Mouse (Mus musculus): Measurements from ENCODE around the gene Dram1. TPM values are rescaled to one million over a fixed set of nuclear protein-coding genes. Genes with fewer than 3 reads are reported as not detected.
"Not testable (repeated sequence)": the region's sequence is repeated elsewhere in the genome, so short reads cannot be mapped to it uniquely, and the experiment has no call there.

Dram1 gene
- polyA plus RNA-seq, 2 experiments from 2014 or later: 0.33 TPM; not detected in 1

DNA sequence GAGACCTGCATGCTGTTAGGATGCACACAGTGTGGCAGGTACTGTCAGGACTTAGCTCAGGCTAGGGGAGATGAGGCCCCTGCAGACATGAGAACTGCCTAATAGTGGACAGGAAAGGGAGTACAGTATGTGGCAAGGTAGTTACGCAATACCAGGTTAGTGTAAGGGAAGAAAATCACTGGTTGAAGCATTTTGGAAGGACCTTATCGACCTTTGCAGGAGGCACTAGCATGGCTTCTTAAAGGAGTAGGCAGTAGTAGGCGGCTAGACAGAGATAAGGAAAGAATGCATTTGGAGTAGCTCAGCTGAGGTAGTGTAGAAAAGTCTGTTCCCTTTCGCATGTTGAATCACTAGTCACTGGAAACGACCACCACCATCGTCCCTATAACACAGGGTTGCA is 6.9 kb upstream of the Dram1 start:
- ATAC-seq: no peak

DNA sequence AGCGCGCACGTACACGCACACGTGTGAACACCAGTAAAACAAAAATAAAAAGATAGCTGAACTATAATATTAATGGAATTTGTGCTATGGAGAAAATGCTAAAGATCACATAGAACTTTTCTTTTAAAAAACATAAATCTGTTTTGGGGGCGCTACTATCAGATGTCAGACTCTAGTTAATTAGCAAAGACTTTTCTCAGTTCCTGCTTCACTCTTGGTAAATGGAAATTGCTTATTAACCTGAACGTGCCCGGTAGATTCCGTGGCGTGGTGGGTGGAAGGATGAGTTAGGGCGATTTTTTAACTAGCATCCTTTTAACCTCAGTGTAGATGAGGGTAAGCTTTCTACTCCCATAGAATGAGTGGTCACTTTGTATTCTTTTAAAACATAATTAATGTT is 6.4 kb upstream of the Dram1 start:
- no peak for ATAC-seq

DNA sequence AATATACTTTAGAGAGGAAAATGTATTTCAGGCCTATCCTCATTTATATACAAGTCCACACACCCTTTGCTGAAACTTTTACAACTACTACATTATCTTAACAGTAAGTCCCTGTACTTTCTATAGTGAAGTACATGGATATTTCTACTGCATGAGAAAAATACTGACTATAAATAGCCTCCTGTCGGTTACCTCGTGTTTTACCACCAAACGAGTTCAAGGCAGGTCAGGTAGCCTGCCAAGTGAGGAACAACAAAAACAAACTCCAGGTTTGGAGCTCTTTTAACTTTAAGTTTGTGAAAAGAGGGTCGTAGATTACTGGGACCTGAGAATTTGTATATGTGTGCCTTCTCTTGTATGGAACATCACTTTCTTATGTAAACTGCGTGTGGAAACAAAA is 5.2 kb upstream of the Dram1 start:
- no peak for ATAC-seq

DNA sequence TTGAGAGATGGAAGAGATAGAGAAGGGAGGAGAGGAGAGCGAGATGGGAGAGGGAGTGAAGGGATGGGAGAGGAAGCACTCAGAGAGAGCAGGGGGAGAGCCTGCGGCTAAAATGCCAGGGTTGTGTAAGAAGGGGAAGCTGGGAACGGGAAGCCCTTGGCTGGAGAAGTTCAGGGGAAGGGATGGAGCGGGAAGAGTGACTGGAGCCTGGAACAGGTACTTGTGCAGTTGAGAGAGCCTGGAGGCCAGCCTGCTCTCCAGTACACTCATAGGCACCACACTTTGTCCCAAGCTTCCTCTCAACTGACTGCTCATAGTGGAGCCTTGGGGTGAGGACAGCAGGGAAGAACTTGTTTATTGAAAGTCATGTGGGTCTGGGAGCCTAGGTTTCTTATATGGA is 4.6 kb upstream of the Dram1 start:
- no peak for ATAC-seq

DNA sequence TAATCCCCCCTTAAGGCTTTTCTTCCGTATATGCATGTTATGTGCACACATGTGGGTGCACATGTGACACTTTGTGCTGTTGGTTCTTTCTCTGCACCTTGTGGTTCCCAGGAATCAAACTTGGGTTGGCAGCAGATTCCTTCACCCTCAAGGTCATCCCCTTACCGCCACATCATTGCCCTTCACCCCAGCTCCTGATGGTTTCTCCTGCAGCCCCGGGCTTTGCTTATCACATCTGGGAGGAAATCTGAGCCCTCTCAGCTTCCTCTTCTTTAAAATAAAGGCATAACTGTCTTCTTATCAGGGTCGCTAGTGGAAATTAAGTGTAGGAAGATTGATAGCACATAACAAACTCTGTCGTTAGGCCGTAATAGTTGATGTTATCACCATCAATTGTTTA is 3.1 kb upstream of the Dram1 start:
- ATAC-seq: no peak

DNA sequence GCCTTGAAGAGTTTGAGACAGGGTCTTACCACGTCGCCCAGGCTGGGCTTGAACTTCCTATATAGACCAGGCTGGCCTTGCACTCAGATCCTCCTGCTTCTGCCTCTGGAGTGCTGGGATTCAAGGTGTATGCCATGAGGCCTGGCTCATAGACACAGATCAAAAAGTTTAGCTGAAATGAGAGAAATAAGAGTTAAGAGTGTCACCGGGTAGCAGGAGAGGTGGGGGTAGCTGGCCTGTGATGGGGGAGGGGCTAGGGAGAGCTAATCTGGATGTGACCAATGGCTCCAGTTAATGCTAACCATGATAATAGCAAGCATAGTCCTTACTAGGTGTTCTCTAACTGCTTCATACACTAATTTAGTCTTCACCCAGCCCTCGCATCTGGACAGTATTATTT is 2.4 kb upstream of the Dram1 start:
- ATAC-seq: no peak

DNA sequence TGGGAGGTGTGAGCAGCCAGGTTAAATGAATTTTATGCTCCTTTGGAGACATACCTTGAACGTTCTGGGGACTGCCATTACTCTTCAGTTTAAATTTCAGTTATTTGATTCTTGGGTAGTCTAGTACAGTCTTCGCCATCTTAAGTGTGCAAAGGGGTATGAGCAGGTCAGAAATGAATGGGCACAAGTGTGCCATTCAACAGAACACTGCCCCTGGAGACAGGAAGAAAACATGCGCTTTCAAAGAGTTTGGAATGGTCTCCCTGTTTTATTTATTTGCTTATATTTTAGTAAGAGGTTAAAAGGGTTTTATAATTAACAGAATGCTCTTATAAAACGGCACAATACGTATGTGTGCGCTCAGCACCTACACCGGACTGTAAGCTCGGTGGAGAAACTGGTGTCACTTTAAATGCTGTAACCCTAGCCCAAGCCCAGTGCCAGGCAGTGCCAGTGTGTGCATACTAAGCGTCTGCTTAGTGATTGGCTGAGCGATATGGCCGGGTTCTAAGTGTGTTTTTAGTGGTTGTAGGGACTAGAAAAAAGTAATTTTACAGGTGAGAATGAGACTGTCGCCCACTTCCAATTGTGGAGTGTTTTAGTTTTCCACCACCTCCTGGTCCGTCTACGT is 1.7 kb upstream of the Dram1 start:
- ATAC-seq: no peak

DNA sequence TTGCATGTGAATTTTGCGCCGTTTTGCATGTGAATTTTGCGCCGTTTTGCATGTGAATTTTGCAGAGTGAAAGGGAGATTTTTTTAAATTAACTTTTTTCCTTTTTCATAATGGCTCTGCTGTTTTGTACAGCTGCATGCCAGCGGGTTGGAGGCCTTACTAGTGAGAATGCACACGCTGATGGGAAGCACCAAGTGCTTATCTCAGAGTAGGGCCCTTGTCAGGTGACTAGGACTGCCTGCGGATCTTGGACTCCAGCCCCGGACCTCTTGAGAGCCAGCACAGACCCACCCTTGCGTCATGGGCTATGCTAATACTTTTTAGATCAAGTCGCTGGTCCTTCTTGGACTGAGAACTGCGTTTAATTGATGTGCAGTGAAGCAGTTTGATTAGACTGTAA is 1.1 kb upstream of the Dram1 start:
- ATAC-seq: no peak

DNA sequence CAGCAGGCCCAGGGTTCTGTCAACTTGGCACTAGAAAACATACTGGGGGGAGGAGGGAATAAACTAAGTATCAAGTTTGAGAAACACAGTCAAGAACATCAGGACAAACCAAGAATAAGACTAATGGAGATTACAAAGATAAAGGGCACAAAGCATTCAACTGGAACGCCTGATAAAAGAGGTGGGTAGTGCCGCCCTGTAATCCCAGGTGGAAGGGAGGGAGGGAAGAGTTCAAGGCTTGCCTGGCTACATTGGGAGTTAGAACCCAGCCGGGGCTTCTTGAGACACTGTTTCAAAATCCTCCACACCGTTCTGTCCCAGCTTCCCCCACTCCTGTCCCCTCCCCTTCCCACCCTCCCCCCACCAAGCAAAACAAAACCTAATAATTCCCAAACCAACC is 1.2 kb downstream of the Dram1 start:
- ATAC-seq: no peak

DNA sequence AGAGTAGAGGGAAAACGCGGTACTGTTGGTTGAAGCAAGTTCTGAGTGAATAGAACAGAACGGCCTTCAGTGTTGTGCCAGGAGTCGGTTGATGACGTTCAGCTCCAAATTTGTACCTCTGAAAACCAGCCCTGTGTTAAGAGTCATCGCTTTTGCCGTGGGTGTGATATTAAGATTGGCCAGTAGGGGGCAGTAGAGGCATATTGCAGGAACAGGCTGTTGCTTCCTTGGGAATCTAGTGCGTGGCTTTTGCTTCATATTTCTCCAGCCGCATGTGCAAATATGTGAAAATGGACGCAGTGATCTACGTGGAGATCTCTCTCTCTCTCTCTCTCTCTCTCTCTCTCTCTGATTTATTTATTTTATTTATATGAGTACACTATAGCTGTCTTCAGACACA is 2.1 kb downstream of the Dram1 start:
- ATAC-seq: peak; percentile 31

DNA sequence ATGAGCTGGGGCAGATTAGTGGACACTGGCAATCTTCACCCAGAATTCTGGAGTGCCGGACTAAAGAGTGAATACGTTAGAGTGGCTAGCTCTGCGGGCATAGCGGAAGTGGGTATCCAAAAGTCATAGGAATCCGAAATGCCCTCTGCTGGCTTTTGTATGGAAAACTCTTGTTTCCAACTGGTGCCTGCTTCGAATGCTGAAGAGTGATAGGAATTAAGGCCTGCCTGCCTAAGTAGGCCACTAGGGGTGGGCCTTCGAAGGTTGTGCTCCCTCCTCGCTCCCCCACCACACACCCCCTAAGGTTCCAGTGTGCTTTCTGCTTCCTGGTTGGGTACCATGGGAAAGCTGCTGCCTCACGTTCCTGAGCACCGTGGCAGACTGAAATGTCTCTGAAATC is 3.9 kb downstream of the Dram1 start:
- ATAC-seq: no peak

DNA sequence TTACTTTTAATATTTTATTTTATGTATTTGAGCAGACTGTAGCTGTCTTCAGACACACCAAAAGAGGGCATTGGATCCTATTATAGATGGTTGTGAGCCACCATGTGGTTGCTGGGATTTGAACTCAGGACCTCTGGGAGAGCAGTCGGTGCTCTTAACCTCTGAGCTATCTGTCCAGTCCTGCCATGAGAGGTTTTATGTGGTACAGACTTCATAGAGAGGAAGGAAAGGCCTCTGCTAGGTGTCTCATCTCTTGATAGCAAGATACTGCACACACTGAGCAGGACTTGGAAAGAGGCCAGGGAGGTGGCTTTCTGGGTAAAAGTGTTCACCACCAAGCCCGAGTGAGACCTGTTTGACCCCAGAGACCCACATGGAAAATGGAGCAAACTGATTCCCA is 5.9 kb downstream of the Dram1 start:
- ATAC-seq: not testable (repeated sequence)

DNA sequence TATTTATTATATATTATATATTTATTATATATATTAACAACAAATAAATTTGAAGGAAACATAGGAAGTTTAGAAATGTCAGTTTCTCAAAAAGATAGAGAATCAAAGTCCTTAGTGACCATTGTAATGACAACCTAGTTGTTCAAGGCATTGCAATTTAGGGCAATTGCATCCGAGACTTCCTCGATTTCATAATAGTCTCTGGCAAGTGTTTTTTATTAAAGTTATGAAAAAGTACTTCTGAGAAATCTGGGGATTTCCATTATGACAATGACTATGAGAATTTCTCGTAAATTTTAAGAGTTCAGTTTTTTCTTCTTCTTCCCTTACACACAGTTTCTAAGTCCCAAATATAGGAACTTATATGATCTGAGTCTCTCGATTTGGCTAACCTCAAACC is 6.4 kb downstream of the Dram1 start:
- no peak for ATAC-seq

DNA sequence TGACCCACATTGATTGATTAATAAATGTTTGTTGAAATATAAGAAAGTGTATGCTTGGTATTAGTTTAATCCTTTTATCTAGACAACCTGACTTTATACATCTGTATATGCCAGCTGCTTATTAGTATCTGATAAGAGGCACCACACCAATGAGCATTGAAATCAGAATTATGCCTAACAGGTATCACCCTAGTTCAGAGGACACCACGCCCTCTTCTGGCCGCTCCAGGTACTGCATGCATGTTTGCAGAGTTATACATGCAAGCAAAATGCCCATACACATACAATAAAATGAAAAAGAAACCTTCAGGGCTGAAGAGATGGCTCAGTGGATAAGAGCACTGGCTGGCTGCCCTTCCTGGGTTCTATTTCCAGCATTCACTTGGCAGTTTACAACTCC is 7.1 kb downstream of the Dram1 start:
- ATAC-seq: no peak

DNA sequence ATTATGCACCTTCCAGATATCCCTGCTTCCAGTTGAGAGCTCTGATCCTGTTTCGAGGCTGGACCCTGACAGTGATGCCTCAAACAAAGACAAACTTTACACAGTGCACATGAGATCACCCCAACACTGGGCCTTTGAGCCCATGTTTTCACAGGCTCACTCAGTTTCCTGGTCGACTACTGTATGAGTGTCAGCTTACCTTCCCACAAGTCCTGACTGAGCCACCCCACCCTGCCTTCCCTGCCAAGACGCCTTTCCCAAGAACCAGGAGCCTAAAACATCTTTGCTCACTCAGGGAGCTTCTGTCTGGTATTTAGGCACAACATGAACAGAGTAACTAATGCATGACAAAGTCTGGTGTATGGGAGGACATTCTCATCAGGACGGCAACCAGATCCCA is 9.6 kb downstream of the Dram1 start:
- no peak for ATAC-seq

DNA sequence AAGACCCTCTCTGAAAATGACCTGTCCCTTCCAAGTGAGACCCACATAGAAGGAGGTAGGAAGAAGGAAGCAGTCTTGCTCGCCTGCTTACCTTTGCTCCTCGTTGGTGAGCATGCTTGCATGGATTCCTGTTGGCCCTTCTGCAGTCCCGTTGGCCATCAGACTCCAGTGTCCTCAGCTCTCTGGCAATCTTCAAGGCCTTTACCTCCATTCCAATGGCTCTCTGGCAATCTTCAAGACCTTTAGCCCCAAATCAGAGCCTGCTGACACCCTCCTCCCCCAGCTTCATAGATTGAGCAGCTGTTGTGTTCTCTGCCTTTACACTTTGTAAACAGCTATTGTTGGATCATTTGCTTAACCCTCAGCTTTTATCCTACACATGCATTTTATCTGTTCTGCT is 14.7 kb downstream of the Dram1 start:
- no peak for ATAC-seq

DNA sequence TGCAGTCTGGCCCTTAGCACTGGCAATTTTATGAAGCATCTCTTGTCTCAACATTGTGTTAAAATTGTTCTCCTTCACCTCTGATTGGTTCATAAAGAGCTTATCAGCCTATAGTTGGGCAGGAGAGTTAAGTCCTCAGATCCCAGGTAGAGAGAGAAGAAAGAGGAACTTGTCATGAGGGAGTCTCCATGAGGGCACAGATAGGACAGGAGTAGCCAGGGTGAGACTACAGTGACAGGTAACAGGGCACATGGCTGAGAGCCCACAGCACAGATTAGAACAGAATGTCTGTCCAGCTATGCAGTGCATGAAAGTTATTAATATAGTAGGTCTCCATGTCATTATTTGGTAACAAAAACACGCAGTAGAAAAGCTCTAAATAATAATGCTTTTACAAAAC is 16.7 kb downstream of the Dram1 start:
- no peak for ATAC-seq

DNA sequence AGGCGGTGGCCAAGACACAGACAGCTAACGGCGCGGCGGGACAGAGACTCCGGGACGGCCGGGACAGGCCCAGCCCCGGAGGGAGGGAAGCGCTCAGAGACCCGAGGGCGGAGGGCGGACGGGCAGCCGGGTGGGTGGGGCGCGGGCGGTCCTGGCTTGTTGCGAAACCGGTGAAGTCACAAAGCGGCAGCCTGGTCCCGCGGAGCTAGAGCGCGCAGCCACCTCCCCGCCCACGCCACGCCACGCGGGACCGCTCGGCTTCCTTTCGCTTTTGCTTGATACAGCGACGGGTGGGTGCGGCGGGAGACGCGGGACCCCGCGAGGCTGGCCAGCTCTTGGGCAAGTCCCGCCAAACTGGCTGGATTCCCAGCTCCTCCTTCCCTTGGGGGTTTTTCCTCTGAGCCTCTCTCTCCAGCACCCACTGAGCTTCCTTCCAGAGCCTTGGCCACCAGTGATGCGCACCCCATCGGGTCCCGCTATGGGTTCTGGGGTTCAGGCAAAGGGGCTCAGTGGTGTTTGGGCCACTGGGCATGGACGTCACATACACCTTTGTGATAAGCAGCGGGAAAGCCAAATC is 21.8 kb downstream of the Dram1 start:
- ATAC-seq: peak; percentile 76

DNA sequence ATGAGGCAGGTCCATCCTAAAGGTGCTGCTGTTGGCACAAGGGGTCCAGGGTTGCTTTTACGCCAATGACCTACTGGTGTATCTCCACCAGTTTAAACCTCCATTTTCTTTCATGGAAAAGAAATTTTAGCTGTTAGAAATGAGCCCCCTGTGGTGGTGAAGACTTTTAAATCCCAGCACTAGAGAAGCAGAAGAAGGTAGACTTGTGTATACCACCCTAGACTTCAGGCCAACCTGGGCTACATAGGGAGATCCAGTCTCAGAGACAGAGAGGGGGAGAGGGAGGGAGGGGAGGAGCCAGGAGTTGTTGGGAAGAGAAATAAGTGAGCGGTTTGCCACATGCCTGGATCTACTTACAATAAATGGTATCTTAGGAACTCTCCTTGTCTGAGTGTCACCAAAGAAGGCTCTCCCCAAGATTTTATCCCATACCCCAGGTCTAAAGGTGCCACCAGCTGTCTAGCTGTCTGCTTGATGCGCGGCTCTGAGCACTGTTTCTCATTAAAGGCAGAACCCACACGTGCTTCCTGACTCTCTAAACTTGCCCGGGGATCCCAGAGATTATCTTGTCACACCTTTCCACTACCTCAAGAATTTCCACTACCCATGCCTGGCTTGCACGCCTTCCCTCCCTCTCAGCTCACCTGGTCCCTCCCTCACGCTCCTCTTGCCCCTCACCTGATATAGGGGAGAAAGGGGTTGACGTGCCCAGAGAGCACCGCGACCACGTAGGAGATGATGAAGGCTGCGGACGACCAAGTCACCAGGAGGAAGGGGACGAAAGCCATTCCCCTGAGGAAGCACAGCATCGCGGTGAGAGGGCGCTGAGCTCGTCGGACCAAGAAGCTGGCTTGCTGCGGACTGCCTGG is 22.5 kb downstream of the Dram1 start:
- ATAC-seq: peak; percentile 15

DNA sequence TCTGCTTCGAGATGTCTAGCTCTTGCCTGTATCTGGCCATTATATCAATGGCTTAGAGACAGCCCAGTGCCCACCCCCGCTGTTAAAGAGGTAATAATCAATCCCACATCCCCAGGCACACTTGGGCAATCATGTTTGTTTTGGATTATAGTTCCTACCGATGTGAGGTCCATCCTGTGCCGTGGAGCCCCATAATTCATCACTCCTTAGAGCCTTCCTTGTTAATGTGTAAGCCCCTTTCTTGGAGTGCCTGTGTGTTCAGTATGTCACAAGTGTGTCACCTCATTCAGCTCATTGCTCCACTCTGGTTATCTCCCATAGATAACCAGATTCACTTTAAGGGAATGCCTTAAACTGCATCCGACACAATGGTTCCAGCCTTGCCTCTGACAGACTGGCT is 24.3 kb downstream of the Dram1 start:
- no peak for ATAC-seq

DNA sequence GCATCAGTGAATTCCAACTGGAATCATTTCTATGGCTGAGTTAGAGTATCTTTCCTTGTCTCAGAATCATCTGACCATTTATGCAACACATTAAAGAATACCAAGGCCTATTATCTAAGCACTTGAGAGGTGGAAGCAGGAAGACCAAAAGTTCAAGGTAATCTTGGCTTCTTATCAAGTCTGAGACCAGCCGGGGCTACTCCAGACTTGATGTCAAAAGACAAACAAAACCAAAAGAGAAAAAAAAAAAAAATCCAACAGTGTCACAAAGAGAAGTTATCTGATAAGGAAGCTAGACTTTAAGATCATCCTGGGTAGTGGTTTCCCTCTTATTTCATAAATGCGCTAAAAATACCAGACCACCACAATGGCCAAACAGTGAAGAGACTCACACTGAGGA is 26.3 kb downstream of the Dram1 start:
- ATAC-seq: no peak

DNA sequence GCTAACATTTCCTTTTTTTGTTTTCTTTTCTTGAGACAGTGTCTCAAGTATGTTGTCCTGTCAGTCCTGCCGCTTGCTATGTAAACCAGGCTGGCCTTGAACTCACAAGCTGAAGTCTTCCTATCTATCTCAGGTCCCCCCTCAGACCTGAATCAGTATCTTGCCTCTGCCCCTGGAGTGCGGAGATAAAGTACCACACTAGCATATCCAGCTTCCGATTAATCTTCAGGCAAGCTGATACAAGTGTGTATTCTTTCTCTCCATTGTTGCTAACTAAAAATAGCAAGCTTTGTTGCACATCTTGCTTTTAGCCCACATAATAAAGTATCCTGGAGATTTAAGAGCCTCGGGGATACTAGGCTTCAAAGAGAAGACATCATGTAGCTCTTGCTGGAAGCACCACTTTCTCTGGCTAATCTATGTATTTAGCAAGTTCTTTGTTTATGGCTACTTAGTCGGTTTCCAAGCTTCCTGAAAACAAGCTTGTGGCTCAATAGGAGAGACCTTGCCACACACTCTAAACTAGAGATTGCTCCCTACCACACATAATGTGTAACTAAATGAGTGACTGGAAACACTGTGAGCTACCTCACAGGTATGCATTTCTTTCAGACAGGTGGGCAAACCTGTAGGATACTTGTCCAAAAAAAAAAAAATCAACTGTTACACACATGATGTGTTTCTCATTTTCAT is 27.3 kb downstream of the Dram1 start:
- no peak for ATAC-seq

DNA sequence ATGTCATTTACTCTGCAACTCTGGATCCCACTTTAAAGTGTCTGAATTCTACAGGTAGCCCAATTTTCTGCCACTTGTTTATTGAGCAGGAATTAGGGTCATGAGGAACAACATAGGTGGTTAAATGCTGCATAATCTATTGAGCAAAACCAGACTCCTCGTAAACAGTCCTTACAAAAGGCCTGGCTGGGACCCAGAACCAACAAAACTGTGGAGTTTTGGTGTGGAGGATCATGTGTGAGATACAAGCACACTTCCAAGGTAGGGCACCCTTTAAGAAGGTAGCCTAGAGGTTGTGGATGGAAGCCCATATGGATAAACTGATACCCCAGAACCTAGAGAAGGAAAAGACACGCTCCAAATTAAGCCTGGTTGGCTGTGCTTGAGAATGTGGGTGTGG is 28.2 kb downstream of the Dram1 start:
- no peak for ATAC-seq

DNA sequence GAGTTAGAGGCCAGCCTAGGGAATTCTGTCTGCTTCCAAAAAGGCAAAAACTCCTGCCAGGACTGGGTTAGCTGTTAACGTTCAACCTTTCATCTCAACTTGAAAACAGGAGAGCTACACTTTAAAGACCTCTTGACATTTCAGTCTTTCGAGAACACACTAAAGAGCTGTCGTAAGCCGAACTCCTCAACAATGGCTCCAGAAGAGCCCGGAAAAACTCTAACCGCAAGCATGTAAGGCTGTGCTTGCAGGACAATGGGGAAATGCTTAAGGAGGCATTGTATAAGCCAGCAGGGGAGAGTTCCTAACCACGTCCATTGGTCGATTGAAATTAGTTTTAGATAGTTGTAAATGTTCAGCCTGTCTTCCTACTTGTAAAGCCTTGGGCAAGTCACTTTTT is 29.1 kb downstream of the Dram1 start:
- no peak for ATAC-seq

All from activated CD4-positive, CD25-positive, alpha-beta regulatory T cell, adult 4 months (primary cell).